Mouse (Mus musculus) right cerebral cortex, adult 2 months (tissue): ENCODE results near the gene Dock9.
"Not testable (repeated sequence)": the region's sequence is repeated elsewhere in the genome, so short reads cannot be mapped to it uniquely, and the experiment has no call there.

Experiments used
- DNase-seq, 2 experiments: peaks; one replicate each; pipeline ENCODE4 v3.0.0; 2021 to 2022; ENCODE audit warnings: low spot score in 2 of 2

The Dock9 gene

GRCm38 (mm10) chr14:121738431-121739403 is 58.9 kb downstream of the Dock9 start:
- peak; percentile 63 to 68 for DNase-seq

GRCm38 (mm10) chr14:121737277-121737676 is 60.4 kb downstream of the Dock9 start:
- peak; percentile 50 to 64 for DNase-seq

- DNase-seq: no peak
These were observed 62.0 kb downstream of the Dock9 start for GRCm38 (mm10) chr14:121735678-121736077.

GRCm38 (mm10) chr14:121734217-121734616 is 63.4 kb downstream of the Dock9 start:
- DNase-seq: no peak

GRCm38 (mm10) chr14:121733694-121734093 is 63.9 kb downstream of the Dock9 start:
- DNase-seq: no peak

GRCm38 (mm10) chr14:121732196-121732595 is 65.4 kb downstream of the Dock9 start:
- no peak for DNase-seq

- no peak for DNase-seq
These were observed 65.9 kb downstream of the Dock9 start for GRCm38 (mm10) chr14:121731688-121732168.

- no peak for DNase-seq
These were observed 66.7 kb downstream of the Dock9 start for GRCm38 (mm10) chr14:121730966-121731365.

- no peak for DNase-seq
These were observed 69.6 kb downstream of the Dock9 start for GRCm38 (mm10) chr14:121727996-121728395.

GRCm38 (mm10) chr14:121724501-121724900 is 73.1 kb downstream of the Dock9 start:
- no peak for DNase-seq

- no peak for DNase-seq
These were observed 74.9 kb downstream of the Dock9 start for GRCm38 (mm10) chr14:121722774-121723173.

- DNase-seq: no peak
These were observed 76.2 kb downstream of the Dock9 start for GRCm38 (mm10) chr14:121721431-121721830.

GRCm38 (mm10) chr14:121719638-121720601 is 77.7 kb downstream of the Dock9 start:
- DNase-seq: no peak

- not testable (repeated sequence) for DNase-seq
These were observed 82.8 kb downstream of the Dock9 start for GRCm38 (mm10) chr14:121714799-121715198.

- DNase-seq: no peak
These were observed 83.4 kb downstream of the Dock9 start for GRCm38 (mm10) chr14:121714268-121714667.

- DNase-seq: no peak
These were observed 83.8 kb downstream of the Dock9 start for GRCm38 (mm10) chr14:121713830-121714197.

- no peak for DNase-seq
These were observed 84.3 kb downstream of the Dock9 start for GRCm38 (mm10) chr14:121713166-121713829.

- DNase-seq: no peak
These were observed 86.4 kb downstream of the Dock9 start for GRCm38 (mm10) chr14:121711089-121711826.

GRCm38 (mm10) chr14:121710130-121710529 is 87.5 kb downstream of the Dock9 start:
- no peak for DNase-seq

- DNase-seq: no peak
These were observed 89.4 kb downstream of the Dock9 start for GRCm38 (mm10) chr14:121708244-121708643.

- DNase-seq: no peak
These were observed 91.1 kb downstream of the Dock9 start for GRCm38 (mm10) chr14:121706482-121706901.
